Mouse (Mus musculus): ENCODE results near the gene Bphl. TPM values are rescaled to one million over a fixed set of nuclear protein-coding genes. Genes with fewer than 3 reads are reported as not detected.
"Not testable (repeated sequence)": the region's sequence is repeated elsewhere in the genome, so short reads cannot be mapped to it uniquely, and the experiment has no call there.

The Bphl gene
- total and polyA plus RNA-seq, 3 experiments: 11.2 to 40.9 (median 30.5) TPM

DNA sequence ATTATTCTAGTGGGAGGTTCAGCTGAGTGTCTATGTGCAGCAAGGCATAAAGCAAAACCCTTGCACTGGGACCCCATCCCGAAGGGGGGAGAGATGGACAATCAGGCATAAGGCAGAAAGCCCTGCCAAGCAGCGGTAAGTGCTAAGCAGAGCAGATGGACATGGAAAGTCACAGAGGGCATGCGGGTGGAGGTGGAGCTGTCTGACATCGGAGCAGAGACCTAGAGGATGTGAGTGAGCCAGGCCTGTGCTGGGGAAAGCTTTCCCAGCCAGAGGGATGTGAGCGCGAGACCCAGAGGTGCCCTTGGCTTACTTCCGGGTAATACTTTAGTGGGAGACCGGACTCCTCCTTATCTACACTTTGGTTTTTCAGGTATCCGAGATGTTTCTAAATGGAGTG is 22.7 kb downstream of the Bphl start:
- TF ChIP-seq GATA1 (IDR thresholded peaks at IDR 0.05; ENCODE audit: borderline replicate concordance, low read length) (no peak), TAL1 (conservative IDR thresholded peaks at IDR 0.05; ENCODE audit: low read depth, low read length) (no peak), POLR2AphosphoS5 (IDR thresholded peaks at IDR 0.05; ENCODE audit: insufficient replicate concordance, low read depth, low read length) (no peak), CTCF (IDR thresholded peaks at IDR 0.05; ENCODE audit: low read depth, low read length) (no peak), GATA2 (IDR thresholded peaks at IDR 0.05; ENCODE audit: borderline replicate concordance, low read depth, low read length) (no peak)
- no peak overlapping the region for H3K4me3 ChIP-seq (ENCODE audit: low read depth, low read length)

DNA sequence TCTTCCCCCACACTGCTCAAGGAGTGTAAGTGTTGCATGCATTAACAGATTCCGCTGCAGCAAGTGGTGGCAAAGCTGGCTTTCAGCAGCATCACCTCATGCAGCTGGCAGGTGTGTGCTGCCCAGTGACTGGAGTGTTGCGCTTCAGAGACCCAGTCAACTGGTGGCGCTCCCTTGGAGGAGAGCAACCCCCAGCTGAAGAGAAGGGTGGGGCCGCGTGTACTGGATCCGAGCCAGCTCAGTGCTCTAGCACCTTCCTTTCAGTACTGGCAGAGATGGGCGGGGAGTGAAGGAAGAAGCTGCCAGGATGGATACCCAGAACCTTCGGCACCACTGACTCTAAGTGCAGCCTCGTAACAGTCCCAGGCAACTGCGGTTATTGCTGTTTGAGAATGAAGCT is 25.1 kb downstream of the Bphl start:
- H3K9me3 ChIP-seq (replicated peaks): no peaks in the 10 kb centered on the region
- no peak for DNase-seq (ENCODE audit: low spot score)
- TF ChIP-seq POLR2AphosphoS5 (IDR thresholded peaks at IDR 0.05; ENCODE audit: insufficient replicate concordance, low read depth, low read length): no peak
- no peak for TF ChIP-seq GATA1 (IDR thresholded peaks at IDR 0.05; ENCODE audit: borderline replicate concordance, low read length)
- no peak for TF ChIP-seq TAL1 (conservative IDR thresholded peaks at IDR 0.05; ENCODE audit: low read depth, low read length)
- no peak for TF ChIP-seq CTCF (IDR thresholded peaks at IDR 0.05; ENCODE audit: low read depth, low read length)
- no peak for TF ChIP-seq GATA2 (IDR thresholded peaks at IDR 0.05; ENCODE audit: borderline replicate concordance, low read depth, low read length)
- H3K4me3 ChIP-seq (ENCODE audit: low read depth, low read length): no peak overlapping the region
- ATAC-seq (ENCODE audit: extremely low read depth, insufficient number of reproducible peaks, low FRiP score, poor library complexity, severe bottlenecking): no peak
- no peaks in the 10 kb centered on the region for H3K27me3 ChIP-seq (ENCODE audit: insufficient read depth, low read length)
- H3K4me1 ChIP-seq (ENCODE audit: insufficient read depth, low read depth, low read length): peaks cover 3% of the 10 kb centered on the region; the same call in 1 of the 2 replicates
- peaks cover 14% of the 10 kb centered on the region for H3K36me3 ChIP-seq (replicated peaks)

More for the DNA sequence above, 22.7 kb downstream of the Bphl start:
- DNase-seq (ENCODE audit: low spot score): no peak
- Histone ChIP-seq H3K36me3 (replicated peaks) (peaks cover 18% of the 10 kb centered on the region), H3K9me3 (replicated peaks) (0 out of 2 replicates have a peak, but pooled peaks cover 2% of the 10 kb centered on the region), H3K4me1 (ENCODE audit: insufficient read depth, low read depth, low read length) (peaks cover 3% of the 10 kb centered on the region; the same call in 1 of the 2 replicates), H3K27me3 (ENCODE audit: insufficient read depth, low read length) (no peaks in the 10 kb centered on the region)
- no peak for ATAC-seq (ENCODE audit: extremely low read depth, insufficient number of reproducible peaks, low FRiP score, poor library complexity, severe bottlenecking)

DNA sequence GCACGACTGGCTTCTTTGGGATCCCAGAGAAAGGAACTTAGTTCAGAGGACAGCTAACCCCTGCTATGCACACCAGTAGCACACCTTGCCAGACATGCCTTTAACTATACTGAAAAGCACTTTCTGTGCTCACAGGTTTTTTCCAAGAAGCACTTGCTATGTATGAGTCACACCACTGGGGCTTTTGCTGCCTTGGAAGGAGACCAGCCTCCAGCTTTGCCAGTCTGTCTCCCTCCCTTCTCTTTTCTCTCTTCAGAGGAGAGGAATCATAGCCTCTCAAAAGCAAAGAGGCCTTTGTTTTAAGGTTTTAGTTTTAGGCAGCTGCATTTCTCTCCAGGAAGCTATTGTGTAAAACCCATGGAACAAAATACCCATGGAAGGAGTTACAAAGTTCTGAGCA is 29.0 kb downstream of the Bphl start:
- DNase-seq (ENCODE audit: low spot score): no peak
- peaks cover 14% of the 10 kb centered on the region for H3K36me3 ChIP-seq (replicated peaks)

DNA sequence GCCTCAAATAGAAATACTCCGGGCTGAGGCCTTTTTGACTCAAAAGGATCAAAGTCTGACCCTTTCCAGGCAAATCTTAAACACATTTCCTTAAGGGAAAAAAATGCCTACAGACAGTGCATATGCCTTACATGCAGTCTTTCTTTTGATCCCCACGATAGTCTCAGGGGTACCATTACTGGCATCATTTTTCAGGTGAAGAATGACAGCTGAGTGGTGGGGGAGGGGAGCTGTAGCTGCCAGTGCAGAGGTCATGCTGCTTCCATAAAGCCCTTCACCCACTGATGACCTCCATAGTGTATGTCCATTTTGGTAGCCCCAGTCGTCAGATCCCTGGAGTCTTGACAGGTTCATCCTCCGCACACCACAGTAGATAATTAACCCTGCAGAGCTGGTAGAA is 32.9 kb downstream of the Bphl start:
- Histone ChIP-seq H3K36me3 (replicated peaks) (peaks cover 12% of the 10 kb centered on the region), H3K27me3 (ENCODE audit: insufficient read depth, low read length) (no peaks in the 10 kb centered on the region; the same call in 1 of the 2 replicates), H3K4me1 (ENCODE audit: insufficient read depth, low read depth, low read length) (no peaks in the 10 kb centered on the region), H3K9me3 (replicated peaks) (no peaks in the 10 kb centered on the region), H3K4me3 (ENCODE audit: low read depth, low read length) (no peak overlapping the region)
- DNase-seq (ENCODE audit: low spot score) (no peak), ATAC-seq (ENCODE audit: extremely low read depth, insufficient number of reproducible peaks, low FRiP score, poor library complexity, severe bottlenecking) (no peak)
- TF ChIP-seq TAL1 (conservative IDR thresholded peaks at IDR 0.05; ENCODE audit: low read depth, low read length) (no peak), GATA1 (IDR thresholded peaks at IDR 0.05; ENCODE audit: borderline replicate concordance, low read length) (no peak), GATA2 (IDR thresholded peaks at IDR 0.05; ENCODE audit: borderline replicate concordance, low read depth, low read length) (no peak), POLR2AphosphoS5 (IDR thresholded peaks at IDR 0.05; ENCODE audit: insufficient replicate concordance, low read depth, low read length) (no peak), CTCF (IDR thresholded peaks at IDR 0.05; ENCODE audit: low read depth, low read length) (no peak)

More for the DNA sequence above, 29.0 kb downstream of the Bphl start:
- H3K4me3 ChIP-seq (ENCODE audit: low read depth, low read length): no peak overlapping the region
- no peaks in the 10 kb centered on the region for H3K9me3 ChIP-seq (replicated peaks)
- no peak for ATAC-seq (ENCODE audit: extremely low read depth, insufficient number of reproducible peaks, low FRiP score, poor library complexity, severe bottlenecking)
- TF ChIP-seq GATA1 (IDR thresholded peaks at IDR 0.05; ENCODE audit: borderline replicate concordance, low read length) (no peak), TAL1 (conservative IDR thresholded peaks at IDR 0.05; ENCODE audit: low read depth, low read length) (no peak), POLR2AphosphoS5 (IDR thresholded peaks at IDR 0.05; ENCODE audit: insufficient replicate concordance, low read depth, low read length) (no peak), GATA2 (IDR thresholded peaks at IDR 0.05; ENCODE audit: borderline replicate concordance, low read depth, low read length) (no peak), CTCF (IDR thresholded peaks at IDR 0.05; ENCODE audit: low read depth, low read length) (no peak)
- H3K4me1 ChIP-seq (ENCODE audit: insufficient read depth, low read depth, low read length): peaks cover 3% of the 10 kb centered on the region; the same call in 1 of the 2 replicates
- no peaks in the 10 kb centered on the region; the same call in 1 of the 2 replicates for H3K27me3 ChIP-seq (ENCODE audit: insufficient read depth, low read length)

DNA sequence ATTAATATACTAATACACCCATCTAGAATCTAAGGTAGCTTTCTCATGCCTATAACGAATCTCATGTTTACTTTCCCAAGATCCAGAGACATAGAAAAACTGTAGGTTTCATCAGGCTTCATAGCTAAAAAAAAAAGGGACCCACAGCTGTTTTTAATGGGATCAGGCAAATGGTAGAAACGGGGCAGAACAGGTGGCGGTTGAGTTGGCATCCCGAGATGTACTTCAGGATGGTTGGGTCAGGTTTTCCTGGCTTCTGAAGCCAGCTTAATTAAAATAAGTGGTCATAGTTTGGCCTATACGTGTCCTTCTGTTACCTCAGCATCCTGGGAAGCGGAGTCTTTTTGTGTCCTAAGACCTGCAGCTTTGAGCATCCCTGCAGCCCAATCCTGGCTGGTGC is 34.4 kb downstream of the Bphl start:
- Histone ChIP-seq H3K36me3 (replicated peaks) (peaks cover 18% of the 10 kb centered on the region), H3K4me1 (ENCODE audit: insufficient read depth, low read depth, low read length) (peaks cover 6% of the 10 kb centered on the region), H3K4me3 (ENCODE audit: low read depth, low read length) (no peak overlapping the region), H3K9me3 (replicated peaks) (no peaks in the 10 kb centered on the region), H3K27me3 (ENCODE audit: insufficient read depth, low read length) (no peaks in the 10 kb centered on the region; the same call in 1 of the 2 replicates)
- no peak for DNase-seq (ENCODE audit: low spot score)
- TF ChIP-seq GATA2 (IDR thresholded peaks at IDR 0.05; ENCODE audit: borderline replicate concordance, low read depth, low read length) (no peak), POLR2AphosphoS5 (IDR thresholded peaks at IDR 0.05; ENCODE audit: insufficient replicate concordance, low read depth, low read length) (no peak), CTCF (IDR thresholded peaks at IDR 0.05; ENCODE audit: low read depth, low read length) (no peak), TAL1 (conservative IDR thresholded peaks at IDR 0.05; ENCODE audit: low read depth, low read length) (no peak), GATA1 (IDR thresholded peaks at IDR 0.05; ENCODE audit: borderline replicate concordance, low read length) (no peak)
- no peak for ATAC-seq (ENCODE audit: extremely low read depth, insufficient number of reproducible peaks, low FRiP score, poor library complexity, severe bottlenecking)

DNA sequence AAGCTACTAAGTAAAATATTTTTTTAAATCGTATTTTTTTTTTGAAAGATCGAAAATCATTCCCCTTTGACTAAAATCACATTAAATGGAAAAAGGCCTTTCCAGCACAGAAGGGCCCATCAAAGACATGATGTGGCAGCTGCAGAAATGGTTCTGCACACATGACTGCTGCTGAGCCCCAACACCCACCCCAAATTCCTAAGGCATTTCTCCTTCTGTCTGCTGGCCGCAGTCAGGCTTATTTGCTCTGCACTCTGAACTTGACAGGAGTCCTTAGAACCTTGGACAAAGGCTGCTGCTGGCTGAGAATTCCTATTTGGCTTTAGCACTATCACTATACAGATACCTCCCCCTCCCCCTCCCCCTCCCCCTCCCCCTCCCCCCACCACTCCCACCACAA is 35.5 kb downstream of the Bphl start:
- TF ChIP-seq TAL1 (conservative IDR thresholded peaks at IDR 0.05; ENCODE audit: low read depth, low read length) (no peak), GATA2 (IDR thresholded peaks at IDR 0.05; ENCODE audit: borderline replicate concordance, low read depth, low read length) (no peak), GATA1 (IDR thresholded peaks at IDR 0.05; ENCODE audit: borderline replicate concordance, low read length) (no peak), POLR2AphosphoS5 (IDR thresholded peaks at IDR 0.05; ENCODE audit: insufficient replicate concordance, low read depth, low read length) (no peak), CTCF (IDR thresholded peaks at IDR 0.05; ENCODE audit: low read depth, low read length) (no peak)
- Histone ChIP-seq H3K9me3 (replicated peaks) (no peaks in the 10 kb centered on the region), H3K36me3 (replicated peaks) (peaks cover 18% of the 10 kb centered on the region), H3K4me3 (ENCODE audit: low read depth, low read length) (no peak overlapping the region), H3K4me1 (ENCODE audit: insufficient read depth, low read depth, low read length) (peaks cover 15% of the 10 kb centered on the region), H3K27me3 (ENCODE audit: insufficient read depth, low read length) (no peaks in the 10 kb centered on the region; the same call in 1 of the 2 replicates)
- ATAC-seq (ENCODE audit: extremely low read depth, insufficient number of reproducible peaks, low FRiP score, poor library complexity, severe bottlenecking) (no peak), DNase-seq (ENCODE audit: low spot score) (no peak)

GRCm38 (mm10) chr13:34074441-34074840 is 37.0 kb downstream of the Bphl start:
- not testable (repeated sequence) for H3K9me3 ChIP-seq (replicated peaks); H3K27me3 ChIP-seq (ENCODE audit: insufficient read depth, low read length); ATAC-seq (ENCODE audit: extremely low read depth, insufficient number of reproducible peaks, low FRiP score, poor library complexity, severe bottlenecking); DNase-seq (ENCODE audit: low spot score); H3K4me3 ChIP-seq (ENCODE audit: low read depth, low read length)
- H3K36me3 ChIP-seq (replicated peaks): peaks cover 18% of the 10 kb centered on the region
- peaks cover 23% of the 10 kb centered on the region for H3K4me1 ChIP-seq (ENCODE audit: insufficient read depth, low read depth, low read length)

GRCm38 (mm10) chr13:34075893-34076292 is 38.5 kb downstream of the Bphl start:
- H3K9me3 ChIP-seq (replicated peaks); H3K4me3 ChIP-seq (ENCODE audit: low read depth, low read length); DNase-seq (ENCODE audit: low spot score); ATAC-seq (ENCODE audit: extremely low read depth, insufficient number of reproducible peaks, low FRiP score, poor library complexity, severe bottlenecking): not testable (repeated sequence)
- H3K4me1 ChIP-seq (ENCODE audit: insufficient read depth, low read depth, low read length): peaks cover 23% of the 10 kb centered on the region
- peaks cover 18% of the 10 kb centered on the region for H3K36me3 ChIP-seq (replicated peaks)
- H3K27me3 ChIP-seq (ENCODE audit: insufficient read depth, low read length): peaks cover 16% of the 10 kb centered on the region
